Mouse (Mus musculus) adrenal gland, postnatal 25 days (tissue): ENCODE results near the gene Resp18. TPM values are rescaled to one million over a fixed set of nuclear protein-coding genes. Genes with fewer than 3 reads are reported as not detected.

Source experiments
- DNase-seq: peaks from one replicate; pipeline ENCODE4 v3.0.0; 2021; ENCODE audit warnings: mixed read lengths
- total RNA-seq: library from RNA; stranded (reverse); gene quantifications from 2 replicates; pipeline ENCODE4 v1.2.3, GENCODE M21; 2021

Resp18 gene
- total RNA-seq, 1 experiment from 2014 or later = 123 TPM

- DNase-seq = peak; percentile 71
Observed at GRCm38 (mm10) chr1:75277195-75278188, 723 bp downstream of the Resp18 start.

- no peak for DNase-seq
Observed at GRCm38 (mm10) chr1:75264091-75264880, 13.9 kb downstream of the Resp18 start, which contains the start of gene Ptprn. TSS of gene Ptprn (minus strand) at chr1:75264502.

DNA sequence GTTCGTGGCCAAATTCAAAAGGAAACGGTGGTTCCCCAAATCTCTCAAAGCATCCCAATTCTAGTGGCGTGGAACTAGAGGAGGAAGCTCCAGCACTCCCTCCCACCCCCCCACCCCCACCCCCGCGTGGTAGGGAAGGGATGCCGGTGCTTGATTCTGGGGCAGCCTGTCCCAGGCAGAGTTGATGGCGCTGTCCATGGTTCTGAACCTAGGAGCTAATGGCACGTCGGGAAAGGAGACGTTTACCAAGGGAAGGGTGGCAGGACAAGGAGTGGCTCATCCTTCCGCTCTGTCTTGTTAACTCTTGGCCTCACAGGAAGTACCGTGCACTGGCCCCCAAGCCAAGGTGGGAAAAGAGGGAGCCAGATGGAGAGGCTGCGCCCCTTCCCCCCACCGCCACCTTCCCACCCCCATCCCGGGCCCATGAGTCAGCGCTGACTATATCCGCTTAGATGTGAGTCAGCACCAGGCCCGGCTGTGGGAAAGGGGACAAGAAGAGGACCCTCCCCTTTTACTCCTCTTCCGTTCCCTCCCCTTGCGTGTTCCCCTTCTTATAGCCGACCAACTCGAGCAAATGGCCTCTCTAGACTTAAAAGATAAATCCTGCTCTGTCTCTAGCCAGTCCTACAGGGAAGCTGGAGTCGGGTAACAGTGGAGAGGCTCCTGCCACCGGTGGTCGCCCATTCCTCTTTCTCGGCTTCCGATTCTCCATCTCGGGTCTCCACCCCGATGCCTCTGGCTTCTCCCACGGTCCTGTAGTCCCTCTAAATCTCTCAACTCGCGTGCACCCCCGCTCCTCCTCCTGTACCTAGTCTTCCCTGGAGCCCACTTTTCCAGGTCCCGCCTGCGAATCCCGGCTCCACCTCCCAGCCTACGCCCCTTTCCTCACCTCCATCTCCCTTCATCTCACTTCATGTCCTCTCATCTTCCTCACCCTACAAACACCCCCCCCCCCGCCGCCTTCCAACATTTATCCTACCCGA lies 15.0 kb downstream of the Resp18 start:
- DNase-seq = peak; percentile 79

- DNase-seq = no peak
Observed at GRCm38 (mm10) chr1:75261278-75261677, 16.9 kb downstream of the Resp18 start.

DNA sequence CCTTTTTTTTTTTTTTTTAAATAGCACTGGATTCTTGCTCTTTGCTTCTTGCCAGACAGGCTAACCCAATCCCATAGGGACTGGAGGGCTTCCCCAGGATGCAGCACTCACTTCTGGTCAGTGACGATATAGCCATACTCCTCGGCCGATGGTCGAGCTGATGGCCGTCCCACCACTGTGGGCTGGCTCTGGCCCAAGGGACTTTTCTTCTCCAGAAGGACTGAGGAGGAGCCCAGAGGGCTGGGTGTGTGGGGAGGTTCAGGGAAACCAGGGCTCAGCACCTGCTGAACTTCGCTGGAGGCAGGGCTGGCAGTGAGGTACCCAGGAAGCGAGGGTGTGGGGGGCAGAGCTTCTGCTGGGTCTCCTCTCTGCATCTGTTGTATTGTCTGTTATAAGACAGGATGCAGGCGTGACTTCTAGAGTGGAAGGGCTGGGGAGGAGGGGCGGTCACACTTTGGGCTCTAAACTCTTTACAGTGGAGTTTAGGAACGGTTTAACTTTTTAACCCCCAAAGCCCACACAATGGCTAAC lies 22.6 kb downstream of the Resp18 start:
- DNase-seq = no peak

GRCm38 (mm10) chr1:75254625-75255013 lies 23.6 kb downstream of the Resp18 start:
- DNase-seq = no peak

DNA sequence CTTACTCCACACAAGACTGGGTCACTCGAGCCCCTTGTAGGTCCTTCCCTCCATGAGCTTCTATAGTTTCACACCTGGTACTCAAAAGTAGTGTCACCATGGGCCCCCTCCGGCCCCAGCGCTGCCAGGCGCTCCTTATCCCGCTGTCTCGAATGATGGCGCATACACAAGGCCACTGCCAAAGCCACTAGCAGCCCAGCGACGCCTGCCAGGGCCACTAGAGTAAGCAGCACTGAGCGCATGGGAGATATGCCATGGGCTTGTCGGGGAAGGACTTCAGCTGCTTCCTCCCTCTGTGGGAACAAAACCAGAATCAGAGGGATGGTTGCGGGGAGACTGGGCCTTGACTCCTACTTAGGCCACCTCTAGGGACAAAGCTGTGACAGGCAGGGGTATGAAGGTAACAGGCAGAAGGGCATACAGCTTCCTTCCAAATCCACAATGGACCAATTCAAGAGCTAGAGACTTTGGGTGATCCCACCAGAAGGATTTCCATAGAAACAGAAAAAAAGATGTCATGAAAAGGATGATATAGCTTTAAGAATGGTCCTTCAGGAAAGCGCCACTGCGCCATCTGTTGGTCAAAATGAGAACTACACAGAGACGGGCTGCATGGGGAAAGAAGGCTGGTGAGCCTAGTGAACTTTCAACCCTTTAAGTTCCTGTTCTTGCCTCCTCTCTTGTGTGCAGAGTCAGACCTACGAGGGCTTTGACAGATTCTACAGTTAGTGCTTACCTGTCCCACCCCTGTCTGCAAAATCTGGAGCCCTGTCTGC lies 24.2 kb downstream of the Resp18 start:
- DNase-seq = peak; percentile 79

- DNase-seq = no peak
Observed at GRCm38 (mm10) chr1:75253029-75253428, 25.2 kb downstream of the Resp18 start.

GRCm38 (mm10) chr1:75252308-75252707 lies 25.9 kb downstream of the Resp18 start:
- no peak for DNase-seq

- peak; percentile 81 for DNase-seq
Observed at GRCm38 (mm10) chr1:75251112-75251970, 26.9 kb downstream of the Resp18 start.

DNA sequence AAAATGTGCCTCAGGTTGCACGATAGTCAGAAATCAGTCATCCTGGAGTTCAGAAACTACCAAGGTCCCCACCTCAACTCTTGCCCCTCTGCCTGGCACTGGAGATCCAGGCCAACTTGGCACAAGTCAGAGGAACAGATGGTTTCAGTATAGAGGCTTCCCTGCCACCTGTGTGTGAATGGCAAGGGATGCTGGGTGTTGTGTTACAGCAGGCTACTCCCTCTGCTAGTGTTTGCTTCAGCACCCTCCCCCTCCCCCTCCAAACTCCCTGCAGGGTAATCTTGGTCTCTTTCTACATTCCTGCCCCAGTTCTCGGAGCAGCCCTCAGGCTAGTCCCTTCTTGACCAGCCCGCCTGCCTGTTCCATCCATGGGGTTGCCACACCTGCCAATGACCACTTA lies 27.7 kb downstream of the Resp18 start:
- DNase-seq = no peak

DNA sequence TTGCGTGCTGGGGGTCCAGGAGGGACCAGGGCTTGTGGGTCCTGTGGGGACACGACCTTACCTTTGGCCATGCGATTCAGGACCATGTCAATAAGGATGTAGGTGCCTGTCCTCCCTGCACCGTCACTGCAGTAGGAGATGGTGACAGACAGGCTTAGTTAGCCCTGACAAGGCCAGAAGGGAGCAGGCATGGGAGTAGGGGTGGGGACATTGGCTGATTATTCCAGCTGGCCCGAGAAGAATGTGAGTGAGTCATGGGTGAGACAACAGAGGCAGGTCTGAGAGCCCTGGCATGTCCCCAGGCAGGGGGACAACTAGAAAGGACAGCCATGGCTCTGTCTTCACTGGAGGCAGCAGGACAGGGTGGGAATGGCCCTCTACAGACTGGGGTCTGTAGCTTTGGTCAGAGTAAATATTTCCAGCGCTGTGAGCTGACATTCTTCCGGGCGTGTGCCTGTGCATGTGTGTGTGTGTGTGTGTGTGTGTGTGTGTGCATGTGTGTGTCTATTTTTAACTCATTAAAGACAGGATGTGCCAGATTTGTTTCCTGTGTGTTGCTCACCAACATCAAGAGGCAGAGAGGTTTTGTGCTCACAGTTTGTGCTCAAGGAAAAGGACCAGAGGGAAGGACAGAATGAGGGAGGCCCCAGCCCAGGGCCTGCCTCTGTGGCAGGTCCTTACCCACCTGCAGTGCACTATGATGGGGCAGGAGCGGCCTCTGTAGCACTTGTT lies 30.0 kb downstream of the Resp18 start:
- DNase-seq = peak; percentile 71

DNA sequence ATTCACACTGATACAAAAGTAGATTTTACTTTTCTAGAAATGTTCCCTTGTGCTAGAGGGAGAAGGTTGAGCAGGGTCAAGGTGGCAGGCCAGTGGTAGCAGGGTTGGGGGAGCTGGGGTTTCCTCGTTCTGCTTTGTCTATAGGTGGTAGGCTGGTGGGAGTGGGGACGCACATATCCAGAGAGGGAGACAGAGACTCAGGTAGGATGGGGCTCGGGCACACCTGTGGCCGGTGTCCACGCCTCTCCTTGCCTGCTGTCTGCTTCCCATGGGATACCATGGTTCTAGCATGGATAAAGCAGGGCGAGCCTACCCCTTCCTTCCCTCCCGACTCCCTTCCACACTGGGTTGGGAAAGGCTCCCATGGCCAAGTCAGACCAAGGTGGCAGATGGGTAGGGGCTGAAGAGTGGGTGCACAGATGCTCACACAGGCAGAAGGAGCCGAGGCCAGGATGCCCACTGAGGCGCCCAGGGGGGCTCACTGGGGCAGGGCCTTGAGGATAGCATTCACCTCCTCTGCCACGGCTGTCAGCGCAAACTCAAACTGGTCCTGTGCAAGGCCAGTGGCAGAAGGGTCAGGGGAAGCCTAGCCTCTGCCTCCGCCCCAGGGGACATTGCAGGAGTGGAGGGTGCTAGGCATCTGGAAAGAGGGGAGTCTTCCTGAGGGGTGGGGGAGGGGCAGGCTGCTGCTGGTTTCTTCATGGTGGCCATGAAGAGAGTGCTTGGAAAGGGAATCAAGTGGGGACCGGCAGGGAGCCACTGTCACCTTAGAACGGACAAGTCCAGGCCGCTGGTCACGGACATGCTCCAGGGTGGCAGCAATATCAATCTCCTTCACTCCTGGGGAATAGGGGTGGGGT lies 30.9 kb downstream of the Resp18 start:
- DNase-seq = no peak

DNA sequence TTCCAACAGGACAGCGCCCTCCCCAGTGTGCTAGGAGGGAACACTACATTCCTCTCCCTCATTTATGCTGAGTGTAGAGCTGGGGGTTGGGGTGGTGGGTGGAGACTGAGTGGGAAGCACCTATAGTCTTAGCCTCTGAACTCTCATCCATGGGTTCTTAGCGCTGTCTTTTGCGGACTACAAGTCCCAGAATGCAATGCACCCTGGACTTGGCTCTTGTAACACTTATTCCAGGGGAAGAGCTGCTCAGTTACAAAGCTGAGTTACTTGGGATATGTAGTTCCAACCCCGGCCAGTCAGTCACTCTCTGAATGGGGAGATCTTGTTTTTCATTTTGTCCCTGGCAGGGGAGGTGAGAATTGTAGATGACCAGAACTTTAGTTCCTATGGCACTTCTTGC lies 33.4 kb downstream of the Resp18 start:
- no peak for DNase-seq

- DNase-seq = no peak
Observed at GRCm38 (mm10) chr1:75244175-75244826, 33.9 kb downstream of the Resp18 start.

DNA sequence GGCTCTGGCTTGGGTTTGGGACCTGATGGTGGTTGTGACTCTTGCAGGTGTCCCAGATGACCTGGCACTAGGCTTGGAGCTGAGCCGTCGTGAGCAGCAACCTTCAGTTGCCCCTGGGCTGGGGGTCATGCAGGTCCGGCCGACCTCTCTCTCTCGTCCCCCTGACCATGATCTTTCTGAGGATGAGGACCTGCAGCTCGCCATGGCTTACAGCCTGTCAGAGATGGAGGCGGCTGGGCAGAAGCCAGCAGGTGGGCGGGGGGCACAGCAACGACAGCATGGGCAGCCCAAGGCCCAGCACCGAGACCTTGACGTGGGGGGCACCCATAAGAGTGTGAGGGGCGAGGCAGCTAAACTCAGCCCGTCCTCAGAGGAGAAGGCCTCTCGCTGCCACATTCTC lies 34.8 kb downstream of the Resp18 start:
- DNase-seq = no peak

GRCm38 (mm10) chr1:75239591-75239990 lies 38.6 kb downstream of the Resp18 start:
- DNase-seq = no peak
